ENCODE assay signal across 9 mouse cellular contexts in genomic region chr2:32155614-32156013, GRCm38 (mm10). TPM values are rescaled to one million over a fixed set of nuclear protein-coding genes. Genes with fewer than 3 reads are reported as not detected.
DNase-seq lines count a peak whose midpoint lies in the region; ATAC-seq and TF ChIP-seq lines count a peak whose summit lies in the region.
"Had no signal": no experiment of that assay in that cellular context is flagged by ENCODE, and none has a peak within 500 bp of the region (broad histone marks: within the 10 kb centered on the region; RNA-seq: fewer than 3 reads in every experiment).

No protein-coding gene starts in this region.

- no peaks in the 10 kb centered on the region for H3K9me3 ChIP-seq in kidney, postnatal 0 days (replicated peaks; ENCODE audit: low read length)
- H3K9me3 ChIP-seq in hindbrain, embryonic 13.5 days, result no peaks in the 10 kb centered on the region

- no peaks in the 10 kb centered on the region for H3K36me3 ChIP-seq in kidney, postnatal 0 days (ENCODE audit: insufficient read depth, low read length)
- H3K36me3 ChIP-seq in kidney, adult 2 months (ENCODE audit: control insufficient read depth, insufficient read depth, low read length), result no peaks in the 10 kb centered on the region
- 0 out of 2 replicates have a peak, but pooled peaks cover 2% of the 10 kb centered on the region for H3K36me3 ChIP-seq in hindbrain, embryonic 13.5 days
- no peaks in the 10 kb centered on the region for H3K36me3 ChIP-seq in myocyte (ENCODE audit: control insufficient read depth, insufficient read depth)

- H3K27me3 ChIP-seq in kidney, postnatal 0 days (ENCODE audit: insufficient read depth, low read length), result no peaks in the 10 kb centered on the region
- H3K27me3 ChIP-seq in kidney, adult 2 months (replicated peaks; ENCODE audit: control insufficient read depth, insufficient read depth, low read length), result no peaks in the 10 kb centered on the region
- no peaks in the 10 kb centered on the region for H3K27me3 ChIP-seq in hindbrain, embryonic 13.5 days
- no peaks in the 10 kb centered on the region for H3K27me3 ChIP-seq in myocyte (ENCODE audit: control insufficient read depth, insufficient read depth, insufficient read length)

- H3K9ac ChIP-seq in kidney, postnatal 0 days (ENCODE audit: low read depth, low read length), result 0 out of 2 replicates have a peak overlapping the region, but pooled peaks have one; percentile 5
- H3K9ac ChIP-seq in hindbrain, embryonic 13.5 days, result 0 out of 2 replicates have a peak overlapping the region, but pooled peaks have one; percentile 29

- TF ChIP-seq CTCF in kidney, postnatal 0 days (IDR thresholded peaks at IDR 0.05; ENCODE audit: low read depth), result no peak
- no peak for TF ChIP-seq CTCF in kidney, adult 2 months (conservative IDR thresholded peaks at IDR 0.05; ENCODE audit: insufficient read depth, insufficient read length, low read depth, low read length)

- no peak overlapping the region for H3K4me3 ChIP-seq in kidney, postnatal 0 days (replicated peaks; ENCODE audit: low read depth, low read length)
- no peak overlapping the region for H3K4me3 ChIP-seq in kidney, adult 2 months (ENCODE audit: insufficient read depth, low read depth, low read length)
- no peak overlapping the region for H3K4me3 ChIP-seq in hindbrain, embryonic 13.5 days
- H3K4me3 ChIP-seq in myocyte, result no peak overlapping the region

- ATAC-seq in kidney, postnatal 0 days (replicated peaks; ENCODE audit: low FRiP score, low read depth), result no peak
- no peak for ATAC-seq in hindbrain, embryonic 13.5 days (ENCODE audit: low FRiP score)
- ATAC-seq in monocyte, adult 5-6 weeks (replicated peaks; ENCODE audit: insufficient number of reproducible peaks, low FRiP score, low TSS enrichment, poor library complexity, severe bottlenecking), result no peak
- no peak for ATAC-seq in frontal cortex, adult (ENCODE audit: low TSS enrichment)

- peaks cover 92% of the 10 kb centered on the region for H3K79me2 ChIP-seq in myocyte (ENCODE audit: control insufficient read depth, insufficient read depth)

- no peak for DNase-seq in kidney, postnatal 0 days (ENCODE audit: low spot score)
- no peak for DNase-seq in kidney, adult 2 months
- peak; percentile 66 for DNase-seq in T-cell, adult 2 months (ENCODE audit: low spot score)
- DNase-seq: cerebellum, adult 11-12 months; kidney, postnatal 10 days had no signal

- no peak overlapping the region for H3K4me2 ChIP-seq in kidney, postnatal 0 days (ENCODE audit: low read length)
- H3K4me2 ChIP-seq in hindbrain, embryonic 13.5 days, result peak overlapping the region; percentile 100; the same call in 1 of the 2 replicates
- peak overlapping the region; percentile 92 for H3K4me2 ChIP-seq in myocyte (ENCODE audit: low read depth)

- WGBS in kidney, postnatal 0 days, result 61% methylated on average over 6 of the region's 6 CpGs
- WGBS in kidney, adult 2 months, result 58% methylated on average over 6 of the region's 6 CpGs
- 73% methylated on average over 6 of the region's 6 CpGs for WGBS in hindbrain, embryonic 13.5 days

- H3ac ChIP-seq in myocyte (ENCODE audit: control insufficient read depth, insufficient read length), result no peak overlapping the region

- H3K4me1 ChIP-seq in kidney, postnatal 0 days (replicated peaks; ENCODE audit: insufficient read depth, low read length), result peaks cover 61% of the 10 kb centered on the region
- peaks cover 59% of the 10 kb centered on the region for H3K4me1 ChIP-seq in kidney, adult 2 months (ENCODE audit: control insufficient read depth, insufficient read depth, low read length)
- H3K4me1 ChIP-seq in hindbrain, embryonic 13.5 days (replicated peaks), result peaks cover 86% of the 10 kb centered on the region

- TF ChIP-seq POLR2A in kidney, adult 2 months (IDR thresholded peaks at IDR 0.05; ENCODE audit: low read depth, low read length), result no peak
- TF ChIP-seq POLR2A in myocyte (IDR thresholded peaks at IDR 0.05; ENCODE audit: insufficient read length, low read depth), result no peak

- no peak overlapping the region for H3K27ac ChIP-seq in kidney, postnatal 0 days
- H3K27ac ChIP-seq in kidney, adult 2 months (ENCODE audit: insufficient read depth, low read depth, low read length), result no peak overlapping the region
- no peak overlapping the region for H3K27ac ChIP-seq in hindbrain, embryonic 13.5 days

TF ChIP-seq in myocyte, 11 proteins besides CTCF, POLR2A, EP300 and RAD21:
- TF ChIP-seq POLR2AphosphoS2 (IDR thresholded peaks at IDR 0.05; ENCODE audit: insufficient read length, low read depth) (no peak), SRF (IDR thresholded peaks at IDR 0.05; ENCODE audit: control insufficient read depth, insufficient read length, low read depth) (no peak), MYOG (IDR thresholded peaks at IDR 0.05; ENCODE audit: control insufficient read depth in 1 of 3, insufficient read depth in 1 of 3, insufficient read length in 2 of 3, low read depth in 2 of 3) (no peak), E2F4 (IDR thresholded peaks at IDR 0.05; ENCODE audit: insufficient read depth) (no peak), MAX (IDR thresholded peaks at IDR 0.05; ENCODE audit: low read depth) (no peak), USF1 (IDR thresholded peaks at IDR 0.05; ENCODE audit: low read depth) (no peak), REST (IDR thresholded peaks at IDR 0.05; ENCODE audit: insufficient read depth, insufficient read length) (no peak), MYOD1 (IDR thresholded peaks at IDR 0.05; ENCODE audit: control insufficient read depth in 1 of 3, insufficient read length in 2 of 3, low read depth in 2 of 3) (no peak)

RNA-seq across cellular contexts. Expression of gene Prrc2b, which starts 4.7 kb away (rescaled TPM):
- polyA plus RNA-seq in kidney, postnatal 0 days (2015; fragmentation: Nextera tagmentation; extraction: Ambion mirVana), result 31.4 and 33.8 TPM in 2 replicates
- polyA plus RNA-seq in kidney, adult 2 months (2012; rRNA removed), result 42.5 and 43.5 TPM in 2 replicates
- polyA plus RNA-seq in hindbrain, embryonic 13.5 days (2015; fragmentation: Nextera tagmentation; extraction: Ambion mirVana), result 65.8 and 68.8 TPM in 2 replicates
- polyA plus RNA-seq in myocyte (2012; fragmentation: generic; extraction: Trizol), result 76.2 TPM
- 13.3 to 55.4 TPM (median 22.1 TPM) in 3 replicates for total RNA-seq in monocyte, adult 5-6 weeks (2017)
